Mouse (Mus musculus) naive thymus-derived CD4-positive, alpha-beta T cell, adult 2 months (primary cell): ENCODE results near the gene Tesk1.

Experiments used
- DNase-seq: peaks from one replicate; pipeline ENCODE4 v3.0.0-alpha.2; 2011; ENCODE audit warnings: low read depth

Gene Tesk1

GRCm38 (mm10) chr4:43454041-43454836, 12.5 kb downstream of the Tesk1 start, which contains the start of gene Cd72:
Gene Cd72, minus strand, starts transcription at chr4:43454628.
- peak; percentile 48 for DNase-seq

DNA sequence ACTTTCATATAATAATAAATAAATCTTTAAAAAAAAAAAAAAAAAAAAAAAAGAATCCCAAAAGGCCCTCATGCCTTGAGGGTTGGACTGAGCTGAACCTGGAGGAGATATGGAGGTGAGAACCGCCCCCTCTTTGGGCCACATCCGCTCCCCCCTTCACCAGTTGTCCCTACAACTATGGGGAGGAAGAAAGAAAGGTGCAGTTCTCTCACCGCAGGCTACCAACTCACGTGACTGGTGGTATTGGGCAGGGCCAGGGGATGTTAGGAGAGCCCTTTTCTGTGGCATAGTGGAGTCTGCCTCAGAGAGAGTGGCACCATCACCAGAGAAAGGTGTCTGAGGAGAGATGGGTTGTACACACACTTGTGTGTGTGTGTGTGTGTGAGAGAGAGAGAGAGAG, 14.7 kb downstream of the Tesk1 start:
- DNase-seq, result peak; percentile 83

DNA sequence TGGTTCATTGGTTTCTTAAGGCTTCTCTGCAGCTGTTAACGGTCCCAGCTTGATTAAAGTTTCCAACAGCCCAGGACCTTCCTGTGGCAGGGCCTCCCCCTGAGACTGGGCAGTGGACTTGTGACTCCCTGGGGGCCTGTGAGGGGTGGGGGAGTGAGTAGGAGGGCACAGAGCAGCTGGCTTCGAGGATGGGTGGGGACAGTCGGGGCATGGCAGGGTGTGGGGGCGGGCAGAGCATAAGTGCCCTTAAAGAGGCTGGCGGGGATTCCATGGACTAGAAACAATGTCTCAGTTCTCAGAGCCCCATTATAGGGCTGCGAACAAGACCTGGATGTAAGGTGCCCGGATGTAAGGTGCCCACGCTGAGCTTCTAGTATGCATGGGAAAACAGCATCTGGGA, 15.4 kb downstream of the Tesk1 start:
- DNase-seq, result peak; percentile 57

- no peak for DNase-seq
These were observed 21.4 kb downstream of the Tesk1 start for GRCm38 (mm10) chr4:43463102-43463501.

DNA sequence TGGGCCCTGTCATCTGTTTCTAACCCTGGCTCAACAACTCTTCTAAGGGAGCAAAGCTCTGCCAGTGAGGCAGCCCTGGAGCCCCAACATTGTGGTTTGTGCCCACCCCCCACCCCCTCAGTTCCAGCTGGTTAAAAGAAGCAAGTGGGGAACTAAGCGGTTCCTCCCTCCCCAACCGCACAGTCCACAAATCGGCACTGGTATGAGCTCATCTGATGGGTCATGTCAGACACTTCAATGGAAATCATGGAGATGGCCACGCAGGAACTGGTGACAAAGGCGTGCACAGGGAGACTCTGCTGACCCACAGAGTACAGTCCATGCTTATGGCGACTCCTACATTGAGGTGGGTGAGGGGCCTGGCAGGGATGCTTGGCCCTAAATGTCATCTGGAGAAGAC, 24.2 kb downstream of the Tesk1 start:
- DNase-seq, result no peak

- DNase-seq, result no peak
These were observed 25.1 kb downstream of the Tesk1 start for GRCm38 (mm10) chr4:43466872-43467271.

GRCm38 (mm10) chr4:43470301-43470700, 28.6 kb downstream of the Tesk1 start:
- no peak for DNase-seq

DNA sequence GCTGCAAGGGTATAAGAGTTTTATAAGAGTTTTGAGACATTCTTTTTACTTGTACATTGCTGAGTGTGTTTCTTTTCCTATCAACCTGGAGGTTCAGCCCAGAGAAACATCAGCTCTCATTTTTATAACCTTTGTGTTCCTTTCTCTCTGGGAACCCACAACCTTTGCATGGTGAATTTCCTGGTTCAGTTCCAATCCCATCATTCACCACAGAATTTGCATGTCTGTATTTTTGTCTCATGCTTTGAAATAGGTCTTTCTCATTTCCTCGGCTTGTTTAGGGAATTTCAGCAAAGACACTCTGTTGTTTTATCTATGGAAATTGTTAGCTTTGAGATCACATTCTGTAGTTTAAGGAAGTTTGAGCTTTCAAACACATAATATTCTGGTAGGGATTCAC, 31.9 kb downstream of the Tesk1 start:
- DNase-seq, result no peak

DNA sequence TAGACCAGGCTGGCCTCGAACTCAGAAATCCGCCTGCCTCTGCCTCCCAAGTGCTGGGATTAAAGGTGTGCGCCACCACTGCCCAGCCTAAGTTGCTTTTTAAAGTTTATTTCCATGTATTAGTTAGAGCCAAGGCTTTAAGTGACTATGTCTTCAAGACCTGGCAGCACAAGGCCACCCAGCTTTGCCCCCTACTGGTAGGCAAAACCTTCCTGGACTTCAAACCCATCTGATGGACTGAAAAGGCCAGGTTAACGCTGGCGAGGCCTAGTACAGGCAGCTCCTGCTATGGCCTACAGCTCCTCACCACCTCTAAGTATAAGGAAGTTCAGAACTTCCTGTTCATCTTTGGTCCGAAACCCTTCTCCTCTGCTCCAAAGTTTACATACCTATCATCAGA, 34.9 kb downstream of the Tesk1 start:
- peak; percentile 68 for DNase-seq

GRCm38 (mm10) chr4:43477857-43478533, 36.3 kb downstream of the Tesk1 start:
- peak; percentile 94 for DNase-seq

DNA sequence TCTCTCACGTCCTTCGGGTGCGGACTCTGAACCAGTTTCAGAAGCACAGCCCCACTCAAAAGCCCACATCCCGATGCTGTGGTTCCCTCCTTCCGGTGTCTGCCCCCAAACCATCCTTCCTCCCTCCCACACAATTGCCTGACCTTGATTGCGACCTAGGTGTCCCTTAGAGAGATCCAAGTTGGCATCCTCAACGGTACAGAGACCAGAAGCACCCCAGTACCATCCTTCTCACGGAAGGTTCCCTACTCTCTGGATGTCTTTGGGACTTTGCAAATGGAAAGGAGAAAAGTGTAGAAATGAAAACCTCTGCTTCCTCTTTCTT, 36.8 kb downstream of the Tesk1 start:
- no peak for DNase-seq

- DNase-seq, result peak; percentile 85
These were observed 37.4 kb downstream of the Tesk1 start for GRCm38 (mm10) chr4:43478906-43479832.

- no peak for DNase-seq
These were observed 39.2 kb downstream of the Tesk1 start for GRCm38 (mm10) chr4:43480985-43481384.

GRCm38 (mm10) chr4:43481894-43482456, 40.2 kb downstream of the Tesk1 start:
- peak; percentile 79 for DNase-seq

- DNase-seq, result no peak
These were observed 40.9 kb downstream of the Tesk1 start for GRCm38 (mm10) chr4:43482591-43482990.

DNA sequence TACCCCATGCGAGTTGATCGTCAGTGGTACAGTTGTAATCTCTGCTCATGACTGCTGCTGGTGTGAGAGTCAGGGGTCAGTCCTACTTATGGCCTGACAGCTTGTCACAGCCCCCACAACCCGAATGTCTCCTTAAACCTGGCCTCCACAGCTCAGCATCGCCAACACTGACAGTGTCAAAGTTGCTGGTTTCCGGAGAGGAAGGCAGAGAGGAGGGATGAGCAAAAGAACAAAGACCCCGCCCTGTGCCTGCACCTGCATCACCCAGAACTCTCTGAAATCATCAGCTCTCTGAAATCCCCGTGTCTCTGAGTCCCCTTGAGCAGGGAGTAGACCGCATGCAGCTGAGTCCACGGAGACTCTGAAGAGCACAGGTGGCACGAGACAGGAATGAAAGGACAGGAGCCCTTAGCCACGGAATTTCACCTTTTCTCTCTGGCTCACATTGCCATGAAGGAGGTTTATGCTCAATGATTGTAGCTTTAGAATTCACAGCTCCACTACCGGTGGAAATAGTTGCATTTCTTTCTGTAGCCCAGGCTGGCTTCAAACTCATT, 41.9 kb downstream of the Tesk1 start, which contains the start of gene Sit1:
Sit1 (minus strand) TSS at position 200 of the 557 bp plus-strand sequence.
- peak; percentile 85 for DNase-seq

- DNase-seq, result peak; percentile 45
These were observed 43.9 kb downstream of the Tesk1 start for GRCm38 (mm10) chr4:43485666-43486065.

DNA sequence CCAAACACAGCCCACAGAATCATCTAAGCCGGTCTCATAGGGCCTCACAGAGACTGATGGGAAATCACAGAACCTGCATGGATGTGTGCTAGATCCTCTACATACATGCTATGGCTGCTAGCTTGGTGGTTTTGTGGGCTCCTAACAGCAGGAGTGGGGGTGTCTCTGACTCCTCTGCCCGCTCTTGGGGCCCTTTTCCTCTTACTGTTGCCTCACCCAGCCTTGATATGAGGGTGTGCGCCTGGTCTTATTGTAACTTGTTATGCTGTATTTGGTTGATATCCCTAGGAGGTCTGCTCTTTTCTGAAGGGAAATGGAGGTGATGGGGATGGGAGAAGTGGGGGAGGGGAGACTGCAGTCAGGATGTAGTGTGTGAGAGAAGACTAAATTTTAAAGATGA, 47.9 kb downstream of the Tesk1 start:
- DNase-seq, result no peak

- DNase-seq, result no peak
These were observed 49.1 kb downstream of the Tesk1 start for GRCm38 (mm10) chr4:43490801-43491200.

- DNase-seq, result peak; percentile 64
These were observed 50.5 kb downstream of the Tesk1 start for GRCm38 (mm10) chr4:43492101-43492820.

DNA sequence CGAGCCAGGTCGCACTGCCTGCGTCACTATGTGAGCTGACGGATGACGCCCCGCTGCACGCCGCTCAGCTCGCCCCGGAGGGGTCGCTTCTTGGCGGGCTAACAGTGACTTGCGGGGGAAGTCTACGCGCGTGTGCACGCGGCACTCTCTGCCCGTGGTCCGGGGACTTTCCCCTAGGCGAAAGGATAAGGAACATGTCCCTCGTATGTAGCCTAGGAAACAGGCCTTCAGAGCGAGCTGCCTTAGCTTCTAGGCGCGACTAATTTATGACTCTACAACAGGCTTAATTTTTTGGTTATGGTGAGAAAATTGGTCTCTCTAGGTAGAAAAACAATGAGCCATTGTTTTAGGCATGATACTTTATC, 51.1 kb downstream of the Tesk1 start, which contains the start of gene Ccdc107:
Ccdc107 (plus strand) TSS at position 80 of the 365 bp plus-strand sequence.
- DNase-seq, result peak; percentile 97
